Mouse (Mus musculus) ZHBTc4 (cell line): ENCODE results near the gene Lamtor1.

Source experiments
- DNase-seq: peaks from one replicate; pipeline ENCODE4 v3.0.0-alpha.2; 2011; ENCODE audit warnings: low read depth, low spot score

The Lamtor1 gene

DNA sequence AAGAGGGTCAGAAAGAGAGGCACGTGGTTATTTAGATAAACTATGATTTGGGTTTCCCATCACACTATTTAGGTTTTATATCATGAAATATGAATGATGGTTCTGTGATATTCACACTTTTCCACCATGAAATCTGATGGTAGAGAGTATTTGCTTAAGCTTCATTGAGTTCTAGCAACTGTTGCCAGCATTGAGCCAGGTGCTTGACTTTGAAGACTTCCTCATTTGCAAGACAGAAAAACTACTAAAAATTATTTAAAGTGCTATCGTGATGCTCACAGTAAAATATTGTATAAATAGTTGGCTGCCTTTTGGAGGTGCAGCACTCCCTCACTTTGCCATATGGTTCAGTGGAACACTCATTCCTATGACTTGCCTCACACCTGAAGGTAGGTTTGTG is 49.6 kb downstream of the Lamtor1 start:
- DNase-seq, result no peak

DNA sequence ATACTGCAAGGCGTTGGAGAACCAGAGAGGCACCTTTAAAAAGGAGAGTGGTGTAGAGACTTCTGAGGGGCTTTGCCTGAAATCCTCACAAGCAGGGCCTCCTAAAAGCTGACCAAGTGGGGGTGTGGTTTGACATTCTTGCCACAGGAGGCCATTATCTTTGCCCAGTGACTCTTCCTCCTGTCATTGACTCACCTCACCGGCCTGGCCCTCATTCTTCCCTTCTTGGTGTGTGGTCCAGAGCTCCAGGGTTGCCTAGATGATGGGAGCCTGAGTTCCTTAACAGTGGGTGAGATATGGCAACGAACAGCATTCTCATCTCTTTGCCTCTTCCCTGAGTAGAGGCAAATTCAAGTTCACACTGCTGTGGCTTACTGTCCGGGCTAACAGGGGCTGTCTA is 50.2 kb downstream of the Lamtor1 start:
- DNase-seq, result no peak

DNA sequence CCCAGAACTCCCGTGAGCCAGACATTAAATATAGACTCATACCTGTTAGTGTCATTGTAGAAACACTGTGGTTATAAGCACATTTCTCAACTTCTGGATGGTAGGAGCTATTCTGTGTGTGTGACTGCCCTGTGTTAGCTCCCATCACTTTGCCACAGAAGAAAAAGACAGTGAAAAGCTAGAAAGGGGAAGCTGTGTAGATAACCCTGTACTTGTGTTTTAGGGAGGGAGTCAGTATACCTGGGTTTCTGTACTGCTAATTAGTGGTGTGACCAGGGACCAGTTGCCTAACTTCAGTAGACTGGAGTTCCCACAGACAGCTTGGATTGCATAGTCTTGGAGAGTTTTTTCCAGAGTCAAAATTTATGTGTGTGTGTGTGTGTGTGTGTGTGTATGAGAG is 50.8 kb downstream of the Lamtor1 start:
- DNase-seq, result no peak

GRCm38 (mm10) chr7:101956911-101957310 is 51.2 kb downstream of the Lamtor1 start:
- DNase-seq, result no peak

DNA sequence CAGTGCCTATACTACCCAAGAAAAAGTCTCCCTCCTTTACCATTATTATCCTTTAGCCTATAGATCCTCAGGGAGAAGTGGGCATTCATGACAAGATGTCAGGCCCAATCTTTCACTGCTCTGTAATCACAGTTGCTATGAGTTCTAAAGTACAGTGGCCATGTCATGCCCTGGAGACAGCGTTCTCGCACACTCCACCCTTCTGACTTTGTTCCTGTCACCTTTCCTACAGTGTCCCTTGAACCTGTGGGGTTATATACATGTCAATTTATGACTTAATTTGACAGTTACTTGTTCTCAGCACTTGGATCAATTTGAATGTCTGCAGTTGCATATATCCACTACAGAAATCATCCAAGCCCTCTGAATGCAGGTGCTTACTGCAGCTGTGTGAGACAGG is 57.1 kb downstream of the Lamtor1 start:
- no peak for DNase-seq

DNA sequence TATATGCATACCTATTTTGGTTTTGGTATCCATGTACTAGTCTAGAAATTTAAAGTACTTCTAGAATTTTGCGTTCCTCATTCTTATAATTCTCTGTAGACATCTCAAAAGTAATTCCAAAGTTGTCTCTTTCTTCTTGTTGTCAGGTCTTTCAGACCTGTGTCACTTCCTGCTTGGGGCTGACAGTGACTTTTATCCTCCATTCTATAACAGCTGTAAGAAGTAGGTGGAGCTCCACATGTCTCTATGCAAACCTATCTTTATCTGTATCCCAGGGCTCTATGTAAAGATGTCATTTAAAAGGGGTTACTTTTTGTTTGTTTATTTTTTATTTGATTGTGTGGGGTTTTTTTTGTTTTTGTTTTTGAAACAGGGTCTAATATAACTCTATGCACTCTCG is 57.9 kb downstream of the Lamtor1 start:
- DNase-seq, result no peak

GRCm38 (mm10) chr7:101964551-101964950 is 58.8 kb downstream of the Lamtor1 start:
- DNase-seq, result no peak

- DNase-seq, result no peak
Observed at GRCm38 (mm10) chr7:101965606-101966005, 59.9 kb downstream of the Lamtor1 start.

GRCm38 (mm10) chr7:101967256-101967655 is 61.6 kb downstream of the Lamtor1 start:
- no peak for DNase-seq

GRCm38 (mm10) chr7:101968751-101969150 is 63.0 kb downstream of the Lamtor1 start:
- DNase-seq, result no peak

- peak; percentile 92 for DNase-seq
Observed at GRCm38 (mm10) chr7:101969694-101970428, 64.2 kb downstream of the Lamtor1 start.

DNA sequence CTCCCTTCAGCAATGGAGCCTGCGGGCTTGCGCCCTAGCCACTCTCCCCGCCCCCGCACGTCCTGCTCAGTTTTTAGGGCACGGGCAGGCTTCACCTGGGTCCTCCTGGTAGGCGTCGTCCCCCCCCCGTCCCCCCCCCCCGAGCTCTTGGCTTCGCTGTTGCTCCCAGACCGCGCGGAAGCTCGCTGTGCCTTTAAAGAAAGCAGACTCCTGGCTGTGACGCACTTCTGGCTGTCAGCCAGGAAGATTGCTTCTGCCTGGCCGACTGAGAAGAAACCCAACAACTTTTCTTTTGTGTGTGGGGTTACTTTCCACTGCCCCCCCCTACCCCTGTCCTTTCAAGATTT is 64.7 kb downstream of the Lamtor1 start:
- peak; percentile 74 for DNase-seq

DNA sequence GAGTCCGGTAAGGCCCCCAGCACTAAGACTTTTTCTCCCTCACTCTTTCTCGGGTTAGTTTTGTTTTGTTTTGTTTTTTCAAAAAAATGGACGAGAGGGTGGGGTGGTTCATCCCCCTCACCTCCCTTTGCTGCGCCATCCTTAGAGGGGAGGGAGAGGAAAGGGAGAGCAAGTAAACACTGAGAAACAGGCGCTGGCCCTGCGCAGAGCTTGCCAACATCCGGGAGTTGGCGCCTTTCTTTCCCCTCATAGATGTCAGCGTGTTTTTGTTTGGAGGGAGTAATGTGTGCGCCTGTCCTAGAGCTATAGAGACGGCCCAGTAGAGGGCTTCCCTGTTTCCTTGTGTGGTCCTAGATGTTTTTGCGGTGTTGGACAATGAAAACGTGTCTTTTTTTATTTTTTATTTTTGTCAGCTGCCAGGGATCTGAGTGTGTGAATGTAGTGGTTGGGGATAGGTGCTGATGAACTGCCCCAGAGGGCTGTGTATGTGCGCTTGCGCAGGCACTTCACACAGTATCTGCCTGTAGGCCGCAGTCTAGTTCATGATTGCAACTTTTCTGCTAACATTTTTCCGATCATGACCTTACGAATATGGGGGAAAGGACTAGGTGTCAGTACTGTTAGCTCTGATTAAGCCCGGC is 65.2 kb downstream of the Lamtor1 start:
- peak; percentile 60 for DNase-seq

DNA sequence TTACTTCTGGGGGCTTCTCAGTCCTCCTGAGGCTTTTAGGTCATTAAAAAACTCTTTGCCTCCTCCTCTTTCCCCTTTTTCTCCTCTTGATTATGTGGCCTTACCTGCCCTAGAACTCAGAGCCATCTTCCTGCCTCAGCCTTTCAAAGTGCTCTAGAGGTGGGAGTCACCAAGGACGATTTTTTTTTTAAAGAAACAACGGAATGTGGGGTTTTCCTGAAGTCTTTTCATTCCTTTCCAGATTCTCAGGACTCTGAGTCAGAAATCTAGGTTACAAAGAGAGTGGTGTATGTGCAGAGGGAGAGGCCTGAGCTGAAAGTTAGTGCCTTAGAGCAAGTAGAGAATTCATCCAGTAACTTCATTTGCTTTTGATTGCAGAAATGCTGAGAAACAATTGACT is 66.0 kb downstream of the Lamtor1 start:
- DNase-seq, result no peak

DNA sequence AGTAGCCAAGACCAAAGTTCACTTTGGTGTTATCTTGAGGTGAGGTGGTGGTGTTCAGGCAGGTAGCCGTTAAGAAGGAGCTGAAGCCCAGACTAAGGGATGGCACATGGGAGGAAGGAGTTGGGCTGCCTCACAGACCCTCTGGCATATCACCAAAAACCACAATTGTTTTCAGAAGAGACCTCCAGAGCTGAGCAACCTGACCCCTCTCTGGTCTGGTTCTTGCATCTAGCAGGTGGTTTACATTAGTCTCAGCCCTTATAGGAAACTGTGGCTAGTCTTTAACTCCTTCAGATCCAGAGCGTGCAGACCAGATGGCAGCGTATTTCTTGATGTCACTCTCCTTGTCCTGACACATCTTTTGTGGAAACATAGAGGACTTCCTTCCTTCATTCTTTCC is 68.0 kb downstream of the Lamtor1 start:
- no peak for DNase-seq

DNA sequence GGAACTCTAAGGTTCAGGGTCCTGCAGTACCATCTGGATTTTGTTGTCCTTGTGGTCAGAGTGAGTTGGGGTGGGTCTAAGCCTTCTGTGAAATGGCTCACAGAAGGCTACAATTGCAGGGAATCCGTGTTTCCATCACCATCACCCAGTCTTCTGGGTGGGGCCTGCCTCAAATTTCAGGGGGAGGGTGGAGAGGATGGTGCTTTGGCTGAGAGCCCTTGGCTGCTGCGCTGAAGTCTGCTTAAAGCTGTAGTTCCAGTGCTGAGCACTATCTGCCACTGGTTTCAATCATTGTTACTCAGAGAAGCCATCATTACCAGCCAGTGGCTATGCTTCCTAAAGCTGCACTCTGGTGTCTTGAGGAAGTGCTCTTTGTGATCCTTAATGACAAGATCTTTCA is 68.8 kb downstream of the Lamtor1 start:
- DNase-seq, result peak; percentile 37
